Mouse (Mus musculus): ENCODE results near the gene Arhgap10. TPM values are rescaled to one million over a fixed set of nuclear protein-coding genes. Genes with fewer than 3 reads are reported as not detected.

The Arhgap10 gene
- total and polyA plus RNA-seq, 3 experiments = 13.1 to 22.8 TPM; not detected in 1

DNA sequence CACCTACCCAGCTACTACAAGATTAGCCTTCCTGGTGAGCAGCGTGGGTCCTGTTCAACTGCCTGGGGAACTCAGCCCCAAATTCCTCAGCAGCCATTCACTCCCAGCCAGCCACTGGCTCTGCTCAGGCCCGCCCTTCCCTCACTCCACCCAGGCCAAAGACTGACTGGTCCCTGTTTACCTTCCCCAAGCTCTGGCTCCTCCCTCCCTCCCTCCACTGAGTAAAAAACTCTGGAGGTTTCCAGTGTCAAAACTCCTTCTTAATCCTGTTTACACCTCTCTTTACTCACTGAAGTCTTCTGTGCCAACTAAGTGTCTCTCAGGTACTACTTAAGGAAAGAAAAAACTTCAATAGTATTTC is 38.9 kb downstream of the Arhgap10 start:
- TF ChIP-seq EP300 (IDR thresholded peaks at IDR 0.05; ENCODE audit: low read depth in 1 of 2, low read length in 2 of 2) = no peak
- no peak for TF ChIP-seq JUND (IDR thresholded peaks at IDR 0.05; ENCODE audit: low read depth, low read length)
- TF ChIP-seq MEF2A (IDR thresholded peaks at IDR 0.05; ENCODE audit: extremely low read depth, insufficient replicate concordance, low read depth, low read length, poor library complexity, severe bottlenecking) = no peak
- no peak for TF ChIP-seq UBTF (IDR thresholded peaks at IDR 0.05; ENCODE audit: borderline replicate concordance, insufficient read depth, low read depth, low read length)
- TF ChIP-seq E2F4 (IDR thresholded peaks at IDR 0.05; ENCODE audit: borderline replicate concordance, low read depth, low read length) = no peak
- TF ChIP-seq TBP (IDR thresholded peaks at IDR 0.05; ENCODE audit: low read depth, low read length) = no peak
- no peak for TF ChIP-seq RCOR1 (IDR thresholded peaks at IDR 0.05; ENCODE audit: low read depth, low read length)
- TF ChIP-seq CHD2 (IDR thresholded peaks at IDR 0.05; ENCODE audit: low read length) = no peak
- no peak for TF ChIP-seq TCF12 (IDR thresholded peaks at IDR 0.05; ENCODE audit: low read depth, low read length)
- TF ChIP-seq POLR2A (IDR thresholded peaks at IDR 0.05; ENCODE audit: control insufficient read depth in 1 of 2, insufficient read depth in 1 of 2, low read depth in 1 of 2, low read length in 2 of 2, poor library complexity in 1 of 2) = no peak
- no peak for TF ChIP-seq RAD21 (IDR thresholded peaks at IDR 0.05; ENCODE audit: low read depth, low read length)
- TF ChIP-seq USF1 (IDR thresholded peaks at IDR 0.05; ENCODE audit: low read depth, low read length) = no peak
- no peak for TF ChIP-seq NRF1 (IDR thresholded peaks at IDR 0.05; ENCODE audit: insufficient read depth, low read depth, low read length, poor library complexity, severe bottlenecking)
- H3K27ac ChIP-seq (ENCODE audit: control insufficient read depth, low read depth, low read length) = no peak overlapping the region
- no peak for DNase-seq (ENCODE audit: low read depth, low spot score)
- no peaks in the 10 kb centered on the region for H3K9me3 ChIP-seq (replicated peaks; ENCODE audit: insufficient read depth, low read length)
- peaks cover 9 to 17% of the 10 kb centered on the region in 2 experiments for H3K4me1 ChIP-seq (ENCODE audit: control insufficient read depth in 1 of 2, insufficient read depth in 2 of 2, low read length in 2 of 2)
- H3K9ac ChIP-seq (ENCODE audit: control insufficient read depth, low read depth, low read length, poor library complexity, severe bottlenecking) = no peak overlapping the region
- H3K4me3 ChIP-seq (ENCODE audit: control insufficient read depth in 1 of 2, insufficient read depth in 1 of 2, low read depth in 2 of 2, low read length in 2 of 2) = no peak overlapping the region
- peaks cover 0 to 9% of the 10 kb centered on the region in 2 experiments; a peak in 2 of 4 replicates for H3K36me3 ChIP-seq (ENCODE audit: control insufficient read depth in 1 of 2, insufficient read depth in 2 of 2, low read length in 2 of 2)
- H3K79me2 ChIP-seq (ENCODE audit: control insufficient read depth, insufficient read depth, low read length, poor library complexity) = peaks cover 6% of the 10 kb centered on the region; the same call in 1 of the 2 replicates
- H3K27me3 ChIP-seq (ENCODE audit: control insufficient read depth in 1 of 2, insufficient read depth in 2 of 2, low read length in 2 of 2) = no peaks in the 10 kb centered on the region

- no peak overlapping the region for H3K4me3 ChIP-seq (ENCODE audit: control insufficient read depth in 1 of 2, insufficient read depth in 1 of 2, low read depth in 2 of 2, low read length in 2 of 2)
- DNase-seq (ENCODE audit: low read depth, low spot score) = no peak
- no peaks in the 10 kb centered on the region for H3K9me3 ChIP-seq (replicated peaks; ENCODE audit: insufficient read depth, low read length)
- H3K36me3 ChIP-seq (ENCODE audit: control insufficient read depth in 1 of 2, insufficient read depth in 2 of 2, low read length in 2 of 2) = peaks cover 0 to 9% of the 10 kb centered on the region in 2 experiments; a peak in 2 of 4 replicates
- no peak overlapping the region for H3K9ac ChIP-seq (ENCODE audit: control insufficient read depth, low read depth, low read length, poor library complexity, severe bottlenecking)
- no peaks in the 10 kb centered on the region for H3K27me3 ChIP-seq (ENCODE audit: control insufficient read depth in 1 of 2, insufficient read depth in 2 of 2, low read length in 2 of 2)
- TF ChIP-seq TCF12 (IDR thresholded peaks at IDR 0.05; ENCODE audit: low read depth, low read length) (no peak), USF2 (IDR thresholded peaks at IDR 0.05; ENCODE audit: borderline replicate concordance in 1 of 2, insufficient read depth in 1 of 2, low read depth in 1 of 2, low read length in 2 of 2) (no peak), ZMIZ1 (IDR thresholded peaks at IDR 0.05; ENCODE audit: low read depth, low read length) (no peak), ZKSCAN1 (IDR thresholded peaks at IDR 0.05; ENCODE audit: low read depth, low read length) (no peak), POLR2AphosphoS2 (IDR thresholded peaks at IDR 0.05; ENCODE audit: low read length) (no peak), POLR2AphosphoS5 (IDR thresholded peaks at IDR 0.05; ENCODE audit: borderline replicate concordance, low read depth, low read length) (no peak), KAT2A (conservative IDR thresholded peaks at IDR 0.05; ENCODE audit: low read depth, low read length) (no peak), MXI1 (IDR thresholded peaks at IDR 0.05; ENCODE audit: low read depth, low read length) (no peak), MAX (IDR thresholded peaks at IDR 0.05; ENCODE audit: low read length) (no peak), JUND (IDR thresholded peaks at IDR 0.05; ENCODE audit: low read depth, low read length) (no peak), MEF2A (IDR thresholded peaks at IDR 0.05; ENCODE audit: extremely low read depth, insufficient replicate concordance, low read depth, low read length, poor library complexity, severe bottlenecking) (no peak), GABPA (IDR thresholded peaks at IDR 0.05; ENCODE audit: low read depth, low read length) (no peak), USF1 (IDR thresholded peaks at IDR 0.05; ENCODE audit: low read depth, low read length) (no peak), ZNF384 (IDR thresholded peaks at IDR 0.05; ENCODE audit: low read depth, low read length) (no peak), TAL1 (IDR thresholded peaks at IDR 0.05; ENCODE audit: low read length) (no peak), RAD21 (IDR thresholded peaks at IDR 0.05; ENCODE audit: low read depth, low read length) (no peak), GATA1 (IDR thresholded peaks at IDR 0.05; ENCODE audit: low read depth, low read length) (no peak), SMC3 (IDR thresholded peaks at IDR 0.05; ENCODE audit: low read depth, low read length) (no peak), POLR2A (IDR thresholded peaks at IDR 0.05; ENCODE audit: control insufficient read depth in 1 of 2, insufficient read depth in 1 of 2, low read depth in 1 of 2, low read length in 2 of 2, poor library complexity in 1 of 2) (no peak)
- peaks cover 9 to 17% of the 10 kb centered on the region in 2 experiments for H3K4me1 ChIP-seq (ENCODE audit: control insufficient read depth in 1 of 2, insufficient read depth in 2 of 2, low read length in 2 of 2)
- peaks cover 9% of the 10 kb centered on the region; the same call in 1 of the 2 replicates for H3K79me2 ChIP-seq (ENCODE audit: control insufficient read depth, insufficient read depth, low read length, poor library complexity)
- H3K27ac ChIP-seq (ENCODE audit: control insufficient read depth, low read depth, low read length) = no peak overlapping the region
These were observed 39.4 kb downstream of the Arhgap10 start for GRCm38 (mm10) chr8:77478155-77478912.
